Mouse (Mus musculus): ENCODE results near the gene Bahd1. TPM values are rescaled to one million over a fixed set of nuclear protein-coding genes. Genes with fewer than 3 reads are reported as not detected.

Gene Bahd1
- polyA plus RNA-seq, 1 experiment from 2014 or later: 3.5 TPM

- no peaks in the 10 kb centered on the region for H3K9me3 ChIP-seq (ENCODE audit: low read length)
- no peak overlapping the region for H3K4me3 ChIP-seq (ENCODE audit: low read length)
- H3K27ac ChIP-seq (ENCODE audit: low read length): no peak overlapping the region
- 92% methylated on average over 9 of the region's 9 CpGs for WGBS
- no peak overlapping the region for H3K4me2 ChIP-seq (replicated peaks; ENCODE audit: low read depth, low read length)
- no peaks in the 10 kb centered on the region for H3K27me3 ChIP-seq (ENCODE audit: insufficient read depth, low read length)
- no peak for ATAC-seq (ENCODE audit: low FRiP score, low TSS enrichment)
- no peak overlapping the region for H3K9ac ChIP-seq (replicated peaks; ENCODE audit: low read length)
- peaks cover 41% of the 10 kb centered on the region for H3K36me3 ChIP-seq (ENCODE audit: insufficient read depth, low read length)
- H3K4me1 ChIP-seq (ENCODE audit: insufficient read depth, low read length): no peaks in the 10 kb centered on the region
These were observed 23.7 kb upstream of the Bahd1 start for GRCm38 (mm10) chr2:118876453-118876852.

GRCm38 (mm10) chr2:118881019-118881418, 19.2 kb upstream of the Bahd1 start:
- ATAC-seq (ENCODE audit: low FRiP score, low TSS enrichment): no peak
- Histone ChIP-seq H3K4me1 (ENCODE audit: insufficient read depth, low read length) (peaks cover 7% of the 10 kb centered on the region; the same call in 1 of the 2 replicates), H3K27me3 (ENCODE audit: insufficient read depth, low read length) (peaks cover 11% of the 10 kb centered on the region), H3K9me3 (ENCODE audit: low read length) (no peaks in the 10 kb centered on the region), H3K36me3 (ENCODE audit: insufficient read depth, low read length) (peaks cover 17% of the 10 kb centered on the region), H3K9ac (replicated peaks; ENCODE audit: low read length) (no peak overlapping the region), H3K4me3 (ENCODE audit: low read length) (no peak overlapping the region), H3K27ac (ENCODE audit: low read length) (no peak overlapping the region), H3K4me2 (replicated peaks; ENCODE audit: low read depth, low read length) (no peak overlapping the region)
- 82% methylated on average over 4 of the region's 4 CpGs for WGBS

- H3K9ac ChIP-seq (replicated peaks; ENCODE audit: low read length): no peak overlapping the region
- peaks cover 7% of the 10 kb centered on the region; the same call in 1 of the 2 replicates for H3K4me1 ChIP-seq (ENCODE audit: insufficient read depth, low read length)
- H3K4me2 ChIP-seq (replicated peaks; ENCODE audit: low read depth, low read length): no peak overlapping the region
- peaks cover 18% of the 10 kb centered on the region for H3K27me3 ChIP-seq (ENCODE audit: insufficient read depth, low read length)
- WGBS: 78% methylated on average over 5 of the region's 5 CpGs
- H3K27ac ChIP-seq (ENCODE audit: low read length): no peak overlapping the region
- ATAC-seq (ENCODE audit: low FRiP score, low TSS enrichment): no peak
- H3K4me3 ChIP-seq (ENCODE audit: low read length): no peak overlapping the region
- H3K36me3 ChIP-seq (ENCODE audit: insufficient read depth, low read length): peaks cover 11% of the 10 kb centered on the region
- no peaks in the 10 kb centered on the region for H3K9me3 ChIP-seq (ENCODE audit: low read length)
These were observed 18.2 kb upstream of the Bahd1 start for GRCm38 (mm10) chr2:118881956-118882355.

- ATAC-seq (ENCODE audit: low FRiP score, low TSS enrichment): peak; percentile 85
- 4% methylated on average over 32 of the region's 32 CpGs for WGBS
- Histone ChIP-seq H3K27ac (ENCODE audit: low read length) (no peak overlapping the region), H3K36me3 (ENCODE audit: insufficient read depth, low read length) (peaks cover under 1% of the 10 kb centered on the region; the same call in 1 of the 2 replicates), H3K4me2 (replicated peaks; ENCODE audit: low read depth, low read length) (peak overlapping the region; percentile 66), H3K9me3 (ENCODE audit: low read length) (no peaks in the 10 kb centered on the region), H3K4me1 (ENCODE audit: insufficient read depth, low read length) (peaks cover 12% of the 10 kb centered on the region; the same call in 1 of the 2 replicates), H3K4me3 (ENCODE audit: low read length) (peak overlapping the region; percentile 36), H3K9ac (replicated peaks; ENCODE audit: low read length) (peak overlapping the region; percentile 58), H3K27me3 (ENCODE audit: insufficient read depth, low read length) (peaks cover 21% of the 10 kb centered on the region)
These were observed 17.1 kb upstream of the Bahd1 start for GRCm38 (mm10) chr2:118882840-118883679.

- H3K4me2 ChIP-seq (replicated peaks; ENCODE audit: low read depth, low read length): no peak overlapping the region
- no peak for ATAC-seq (ENCODE audit: low FRiP score, low TSS enrichment)
These were observed 12.7 kb upstream of the Bahd1 start for GRCm38 (mm10) chr2:118887440-118887839.

GRCm38 (mm10) chr2:118887845-118888548, 12.2 kb upstream of the Bahd1 start:
- H3K9me3 ChIP-seq (ENCODE audit: low read length): no peaks in the 10 kb centered on the region
- no peak overlapping the region for H3K9ac ChIP-seq (replicated peaks; ENCODE audit: low read length)
- no peak overlapping the region for H3K4me3 ChIP-seq (ENCODE audit: low read length)
- peak; percentile 72 for ATAC-seq (ENCODE audit: low FRiP score, low TSS enrichment)
- peaks cover 43% of the 10 kb centered on the region for H3K27me3 ChIP-seq (ENCODE audit: insufficient read depth, low read length)
- no peak overlapping the region for H3K4me2 ChIP-seq (replicated peaks; ENCODE audit: low read depth, low read length)
- WGBS: 31% methylated on average over 13 of the region's 14 CpGs
- H3K36me3 ChIP-seq (ENCODE audit: insufficient read depth, low read length): no peaks in the 10 kb centered on the region
- H3K4me1 ChIP-seq (ENCODE audit: insufficient read depth, low read length): peaks cover 8% of the 10 kb centered on the region; the same call in 1 of the 2 replicates
- H3K27ac ChIP-seq (ENCODE audit: low read length): no peak overlapping the region

More at GRCm38 (mm10) chr2:118887440-118887839, 12.7 kb upstream of the Bahd1 start:
- WGBS: 71% methylated on average over 13 of the region's 13 CpGs
- no peaks in the 10 kb centered on the region for H3K9me3 ChIP-seq (ENCODE audit: low read length)
- H3K4me1 ChIP-seq (ENCODE audit: insufficient read depth, low read length): peaks cover 12% of the 10 kb centered on the region; the same call in 1 of the 2 replicates
- H3K27ac ChIP-seq (ENCODE audit: low read length): no peak overlapping the region
- no peak overlapping the region for H3K4me3 ChIP-seq (ENCODE audit: low read length)
- no peak overlapping the region for H3K9ac ChIP-seq (replicated peaks; ENCODE audit: low read length)
- H3K36me3 ChIP-seq (ENCODE audit: insufficient read depth, low read length): no peaks in the 10 kb centered on the region
- H3K27me3 ChIP-seq (ENCODE audit: insufficient read depth, low read length): peaks cover 40% of the 10 kb centered on the region

GRCm38 (mm10) chr2:118891173-118891572, 9.0 kb upstream of the Bahd1 start:
- ATAC-seq (ENCODE audit: low FRiP score, low TSS enrichment): no peak
- Histone ChIP-seq H3K27ac (ENCODE audit: low read length) (no peak overlapping the region), H3K4me2 (replicated peaks; ENCODE audit: low read depth, low read length) (no peak overlapping the region), H3K9ac (replicated peaks; ENCODE audit: low read length) (no peak overlapping the region), H3K36me3 (ENCODE audit: insufficient read depth, low read length) (no peaks in the 10 kb centered on the region), H3K27me3 (ENCODE audit: insufficient read depth, low read length) (peaks cover 57% of the 10 kb centered on the region), H3K9me3 (ENCODE audit: low read length) (no peaks in the 10 kb centered on the region), H3K4me1 (ENCODE audit: insufficient read depth, low read length) (0 out of 2 replicates have a peak, but pooled peaks cover 5% of the 10 kb centered on the region), H3K4me3 (ENCODE audit: low read length) (no peak overlapping the region)
- WGBS: 71% methylated on average over 4 of the region's 4 CpGs

- H3K9ac ChIP-seq (replicated peaks; ENCODE audit: low read length): peak overlapping the region; percentile 53
- peak overlapping the region; percentile 52 for H3K4me3 ChIP-seq (ENCODE audit: low read length)
- H3K36me3 ChIP-seq (ENCODE audit: insufficient read depth, low read length): no peaks in the 10 kb centered on the region
- under 1% methylated on average over 38 of the region's 38 CpGs for WGBS
- H3K4me2 ChIP-seq (replicated peaks; ENCODE audit: low read depth, low read length): peak overlapping the region; percentile 81
- H3K27me3 ChIP-seq (ENCODE audit: insufficient read depth, low read length): peaks cover 86% of the 10 kb centered on the region
- no peak for ATAC-seq (ENCODE audit: low FRiP score, low TSS enrichment)
- H3K4me1 ChIP-seq (ENCODE audit: insufficient read depth, low read length): peaks cover 25% of the 10 kb centered on the region
- no peaks in the 10 kb centered on the region for H3K9me3 ChIP-seq (ENCODE audit: low read length)
- no peak overlapping the region for H3K27ac ChIP-seq (ENCODE audit: low read length)
These were observed 3.9 kb upstream of the Bahd1 start for GRCm38 (mm10) chr2:118895990-118896913.

- peak overlapping the region; percentile 53 for H3K9ac ChIP-seq (replicated peaks; ENCODE audit: low read length)
- H3K4me3 ChIP-seq (ENCODE audit: low read length): peak overlapping the region; percentile 52
- 0% methylated on average over 13 of the region's 13 CpGs for WGBS
- H3K36me3 ChIP-seq (ENCODE audit: insufficient read depth, low read length): no peaks in the 10 kb centered on the region
- H3K4me1 ChIP-seq (ENCODE audit: insufficient read depth, low read length): peaks cover 25% of the 10 kb centered on the region
- no peaks in the 10 kb centered on the region for H3K9me3 ChIP-seq (ENCODE audit: low read length)
- ATAC-seq (ENCODE audit: low FRiP score, low TSS enrichment): no peak
- peaks cover 81% of the 10 kb centered on the region for H3K27me3 ChIP-seq (ENCODE audit: insufficient read depth, low read length)
- no peak overlapping the region for H3K27ac ChIP-seq (ENCODE audit: low read length)
- peak overlapping the region; percentile 81 for H3K4me2 ChIP-seq (replicated peaks; ENCODE audit: low read depth, low read length)
These were observed 3.3 kb upstream of the Bahd1 start for GRCm38 (mm10) chr2:118896914-118897291.

Measured in kidney, embryonic 16.5 days (tissue).